Mouse (Mus musculus) liver, adult 2 months (tissue): ENCODE results near the gene Rrnad1. TPM values are rescaled to one million over a fixed set of nuclear protein-coding genes. Genes with fewer than 3 reads are reported as not detected.
A peak's percentile ranks its signal among the peaks of the same experiment; 100 is the strongest.

Experiments
- DNase-seq: peaks from one replicate; pipeline ENCODE4 v3.0.0-alpha.2; 2011; ENCODE audit warnings: low read depth, low spot score; ENCODE audit errors: extremely low read depth
- H3K27ac ChIP-seq: fragments of 200-500 bp; replicated peaks from 2 replicates; pipeline ENCODE4 v1.5.1; 2012; ENCODE audit warnings: low read depth, mild to moderate bottlenecking, control low read depth, inconsistent platforms, low read length; ENCODE audit not compliant: insufficient read depth
- H3K27me3 ChIP-seq: fragments of 200-500 bp; 2 replicates; pipeline ENCODE4 v1.6.1; 2012; ENCODE audit warnings: mild to moderate bottlenecking, moderate library complexity, low read length, inconsistent platforms; ENCODE audit not compliant: control insufficient read depth, insufficient read depth
- H3K36me3 ChIP-seq: fragments of 200-500 bp; 2 replicates; pipeline ENCODE4 v1.6.1; 2012; ENCODE audit warnings: low read length, inconsistent platforms; ENCODE audit not compliant: control insufficient read depth, insufficient read depth
- H3K4me1 ChIP-seq: fragments of 200-500 bp; 2 replicates; pipeline ENCODE4 v1.6.1; 2011; ENCODE audit warnings: low read length; ENCODE audit not compliant: control insufficient read depth, insufficient read depth
- H3K4me3 ChIP-seq: fragments of 200-500 bp; 2 replicates; pipeline ENCODE4 v1.5.1; 2011; ENCODE audit warnings: low read depth, mild to moderate bottlenecking, control low read depth, low read length, moderate library complexity; ENCODE audit not compliant: insufficient read depth
- H3K79me2 ChIP-seq: fragments of 200-500 bp; 2 replicates; pipeline ENCODE4 v1.6.1; 2012; ENCODE audit warnings: inconsistent platforms, mild to moderate bottlenecking, low read length, moderate library complexity; ENCODE audit not compliant: control insufficient read depth, insufficient read depth
- H3K9ac ChIP-seq: fragments of 200-500 bp; 2 replicates; pipeline ENCODE4 v1.6.1; 2012; ENCODE audit warnings: low read depth, mild to moderate bottlenecking, control low read depth, inconsistent platforms, low read length
- CTCF ChIP-seq: fragments of 200-500 bp; IDR thresholded peaks from 2 replicates; pipeline ENCODE4 v1.5.1; 2011; ENCODE audit warnings: low read depth, low read length, control low read depth
- POLR2A ChIP-seq: fragments of 200-500 bp; IDR thresholded peaks from 2 replicates; pipeline ENCODE4 v1.6.1; 2011; ENCODE audit warnings: low read length, control low read depth; ENCODE audit not compliant: insufficient read depth; ENCODE audit errors: extremely low read depth
- WGBS: fragments of 180-500 bp; shearing (Covaris S2); methylation state at CpG from one replicate; pipeline ENCODE4 v1.1.7; 2018; 5-methylcytosine and 5-hydroxymethylcytosine counted together
- polyA plus RNA-seq: library from polyadenylated mRNA; depleted of rRNA; stranded (reverse); fragments of >200 nt; gene quantifications from 2 replicates; pipeline ENCODE4 v1.2.3, GENCODE M21; 2012
- total RNA-seq: library from RNA; depleted of rRNA; stranded (reverse); fragments of >200 nt; gene quantifications from 2 replicates; pipeline ENCODE4 v1.2.3, GENCODE M21; 2014

Gene Rrnad1
- total and polyA plus RNA-seq, 2 experiments = 6.2 to 18.4 TPM

DNA sequence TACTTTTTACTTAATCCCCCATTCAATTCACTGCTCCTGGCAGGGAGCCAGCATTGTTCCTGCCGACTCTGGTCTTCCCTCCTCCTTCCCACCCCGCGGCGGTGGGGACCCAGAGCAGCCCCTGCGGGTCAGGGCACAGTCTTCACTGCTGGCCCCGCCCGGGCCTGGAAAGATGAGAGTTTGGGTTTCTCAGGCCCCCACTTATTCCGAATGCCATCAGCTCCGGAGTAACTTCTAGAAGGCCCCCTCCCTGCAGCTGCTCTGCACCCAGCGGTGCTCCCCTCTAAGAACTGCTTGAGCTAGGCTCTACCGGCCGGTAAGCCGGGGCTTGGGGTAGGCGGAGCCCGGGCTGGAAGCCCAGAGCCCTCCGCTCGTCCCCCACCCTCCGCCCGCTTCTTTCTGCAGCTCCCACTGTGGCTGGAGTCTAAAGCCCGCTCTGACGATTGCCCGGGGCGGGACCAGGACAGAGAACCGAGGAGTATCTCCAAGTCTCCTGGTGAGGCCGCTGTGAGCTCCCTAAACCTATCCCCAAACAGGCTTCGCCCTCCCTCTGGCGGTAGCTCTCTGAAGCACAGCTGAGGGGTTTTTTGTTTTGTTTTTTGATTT is 30.2 kb upstream of the Rrnad1 start:
- peak overlapping the region; percentile 57 for H3K4me3 ChIP-seq
- 1% methylated on average over 27 of the region's 27 CpGs for WGBS
- TF ChIP-seq POLR2A (no peak), CTCF (peak; percentile 98)
- H3K36me3 ChIP-seq = no peaks in the 10 kb centered on the region
- no peaks in the 10 kb centered on the region for H3K79me2 ChIP-seq
- DNase-seq = peak; percentile 70
- H3K9ac ChIP-seq = peak overlapping the region; percentile 55
- H3K27ac ChIP-seq = no peak overlapping the region
- no peaks in the 10 kb centered on the region for H3K27me3 ChIP-seq
- no peaks in the 10 kb centered on the region for H3K4me1 ChIP-seq

DNA sequence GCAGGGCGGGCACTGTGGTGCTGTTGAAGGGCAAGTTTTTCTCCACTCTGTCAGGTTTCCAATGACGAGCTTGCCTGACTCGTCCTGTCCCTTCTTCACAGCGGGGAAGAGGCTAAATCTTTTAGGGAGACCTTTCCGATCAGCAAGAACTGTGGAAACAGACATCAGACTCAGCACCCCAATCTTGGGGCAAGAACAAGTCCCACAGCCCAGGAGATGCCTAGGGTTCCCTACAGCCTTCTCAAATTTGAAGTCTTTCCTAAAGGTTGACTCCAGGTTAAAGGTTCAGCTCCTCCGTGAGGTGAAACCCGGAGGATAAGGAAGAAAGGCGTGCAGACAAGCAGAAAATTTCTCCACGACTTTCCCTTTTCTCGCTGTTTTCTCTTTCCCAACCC is 29.7 kb upstream of the Rrnad1 start:
- H3K4me3 ChIP-seq = no peak overlapping the region
- H3K79me2 ChIP-seq = no peaks in the 10 kb centered on the region
- H3K27me3 ChIP-seq = no peaks in the 10 kb centered on the region
- no peak for DNase-seq
- H3K4me1 ChIP-seq = no peaks in the 10 kb centered on the region
- 28% methylated on average over 10 of the region's 10 CpGs for WGBS
- no peak overlapping the region for H3K9ac ChIP-seq
- no peaks in the 10 kb centered on the region for H3K36me3 ChIP-seq
- H3K27ac ChIP-seq = no peak overlapping the region
- no peak for TF ChIP-seq POLR2A
- no peak for TF ChIP-seq CTCF

DNA sequence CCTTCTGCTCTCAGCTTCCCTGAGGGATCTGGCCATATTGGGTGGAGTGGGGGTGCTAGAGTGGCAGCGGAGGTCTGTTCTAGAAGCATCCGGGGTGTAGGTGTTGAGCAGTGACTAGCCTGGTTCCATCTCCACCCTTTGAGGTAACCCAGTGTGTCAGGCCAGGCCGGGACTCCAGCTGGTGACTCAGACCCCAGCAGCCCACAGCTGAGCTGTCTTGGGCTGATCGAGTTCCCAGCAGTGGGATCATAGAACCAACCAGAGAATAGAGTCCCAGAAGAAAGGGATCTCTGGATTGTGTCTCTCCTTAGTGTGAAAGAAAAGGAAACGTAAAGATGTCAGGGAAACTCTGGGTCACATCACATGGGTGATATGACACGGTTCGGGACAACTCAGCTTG is 28.9 kb upstream of the Rrnad1 start:
- 87% methylated on average over 7 of the region's 7 CpGs for WGBS
- Histone ChIP-seq H3K4me3 (no peak overlapping the region), H3K79me2 (no peaks in the 10 kb centered on the region), H3K9ac (no peak overlapping the region), H3K36me3 (no peaks in the 10 kb centered on the region), H3K27me3 (no peaks in the 10 kb centered on the region), H3K4me1 (no peaks in the 10 kb centered on the region), H3K27ac (no peak overlapping the region)
- TF ChIP-seq POLR2A = no peak
- TF ChIP-seq CTCF = no peak
- DNase-seq = no peak

DNA sequence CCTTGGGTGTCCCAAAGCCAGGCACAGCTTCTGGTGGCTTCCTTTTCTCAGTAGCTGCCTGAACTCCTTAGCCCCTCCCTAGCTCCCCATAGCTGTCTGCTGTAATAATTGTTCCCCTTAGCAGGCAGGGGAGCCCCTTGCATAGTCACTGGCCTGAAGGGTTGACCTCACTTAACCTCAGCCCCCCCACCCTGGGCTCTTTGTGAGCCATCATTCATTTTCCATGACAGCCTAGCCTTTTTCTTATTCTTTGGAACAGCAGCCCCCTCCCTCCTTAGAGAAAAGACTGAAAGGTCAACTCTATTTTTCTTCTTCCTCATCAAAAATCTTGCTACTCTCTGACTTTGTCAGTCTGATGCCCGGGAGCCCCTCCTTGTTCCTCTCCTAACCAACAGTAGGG is 28.4 kb upstream of the Rrnad1 start:
- Histone ChIP-seq H3K27me3 (no peaks in the 10 kb centered on the region), H3K4me1 (no peaks in the 10 kb centered on the region), H3K9ac (no peak overlapping the region), H3K36me3 (no peaks in the 10 kb centered on the region), H3K4me3 (no peak overlapping the region), H3K27ac (no peak overlapping the region), H3K79me2 (no peaks in the 10 kb centered on the region)
- WGBS = 77% methylated on average over 1 of the region's 1 CpGs
- DNase-seq = no peak
- no peak for TF ChIP-seq CTCF
- TF ChIP-seq POLR2A = no peak

DNA sequence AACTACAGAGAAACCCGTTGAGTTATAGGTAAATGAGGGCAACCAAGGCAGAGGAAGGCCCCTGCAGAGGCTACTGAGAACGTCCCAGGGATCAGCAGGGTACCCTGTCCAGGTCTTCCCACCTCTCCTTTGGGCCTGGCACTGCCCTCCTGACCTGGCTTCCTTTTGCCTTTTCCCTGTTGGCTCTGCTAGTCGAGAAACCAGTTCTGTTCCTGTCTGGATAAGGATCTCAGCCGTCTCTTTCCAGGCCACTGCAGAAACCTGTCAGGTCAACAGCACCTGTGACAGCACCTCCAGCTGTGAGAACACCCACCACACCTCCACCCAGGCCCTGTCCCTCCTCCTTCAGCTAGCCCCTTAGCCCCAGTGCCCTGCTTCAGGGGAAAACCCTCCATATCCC is 28.0 kb upstream of the Rrnad1 start:
- Histone ChIP-seq H3K9ac (no peak overlapping the region), H3K36me3 (no peaks in the 10 kb centered on the region), H3K4me3 (no peak overlapping the region), H3K79me2 (no peaks in the 10 kb centered on the region), H3K4me1 (no peaks in the 10 kb centered on the region), H3K27ac (no peak overlapping the region), H3K27me3 (no peaks in the 10 kb centered on the region)
- WGBS = 68% methylated on average over 4 of the region's 4 CpGs
- no peak for DNase-seq
- TF ChIP-seq CTCF (no peak), POLR2A (no peak)

DNA sequence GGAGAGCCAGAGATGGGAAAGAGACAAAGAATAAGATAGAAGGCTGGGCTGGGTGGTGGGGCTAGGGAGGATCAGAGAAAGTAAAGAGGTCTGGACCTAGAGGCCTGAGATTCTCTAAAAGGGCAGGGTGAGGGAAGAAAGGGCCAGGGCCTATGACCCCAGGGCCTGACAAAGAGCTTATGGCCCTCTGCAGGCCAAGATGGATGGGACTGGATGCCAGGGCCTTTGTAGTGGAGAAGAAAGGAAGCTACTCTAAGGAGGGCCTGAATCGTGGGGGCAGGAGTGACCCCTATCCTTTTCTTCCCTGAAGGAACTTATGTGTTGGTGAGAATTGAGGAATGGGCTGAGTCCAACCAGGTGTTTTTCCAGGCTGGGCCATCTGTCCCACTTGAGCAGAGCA is 27.5 kb upstream of the Rrnad1 start:
- Histone ChIP-seq H3K27ac (no peak overlapping the region), H3K79me2 (no peaks in the 10 kb centered on the region), H3K4me3 (no peak overlapping the region), H3K36me3 (no peaks in the 10 kb centered on the region), H3K27me3 (no peaks in the 10 kb centered on the region), H3K4me1 (no peaks in the 10 kb centered on the region), H3K9ac (no peak overlapping the region)
- DNase-seq = no peak
- WGBS = 94% methylated on average over 1 of the region's 1 CpGs
- TF ChIP-seq CTCF (no peak), POLR2A (no peak)
